Mouse (Mus musculus) embryonic facial prominence, embryonic 11.5 days (tissue): Measurements from ENCODE around the gene Trim69. TPM values are rescaled to one million over a fixed set of nuclear protein-coding genes. Genes with fewer than 3 reads are reported as not detected.

Source experiments
- ATAC-seq: fragments of 200-750 bp; cut with Nextera tagmentation; replicated peaks from 2 replicates; pipeline ENCODE4 v1.8.0; 2017; ENCODE audit warnings: low read depth; ENCODE audit not compliant: insufficient number of reproducible peaks, low FRiP score, low TSS enrichment
- DNase-seq: peaks from one replicate; pipeline ENCODE4 v3.0.0-alpha.2; 2015; ENCODE audit warnings: low spot score
- H3K27ac ChIP-seq: fragments of 300-500 bp; sonication (generic); replicated peaks from 2 replicates; pipeline ENCODE4 v1.5.1; 2014; ENCODE audit warnings: mild to moderate bottlenecking, low read depth, low read length, control low read depth
- H3K27me3 ChIP-seq: fragments of 300-500 bp; sonication (generic); 2 replicates; pipeline ENCODE4 v1.6.1; 2014; ENCODE audit warnings: mild to moderate bottlenecking, low read length, moderate library complexity, mixed read lengths; ENCODE audit not compliant: control insufficient read depth, insufficient read depth
- H3K36me3 ChIP-seq: fragments of 300-500 bp; sonication (generic); replicated peaks from 2 replicates; pipeline ENCODE4 v1.6.1; 2014; ENCODE audit warnings: low read depth, mild to moderate bottlenecking, low read length, moderate library complexity, mixed read lengths; ENCODE audit not compliant: control insufficient read depth, insufficient read depth
- H3K4me1 ChIP-seq: fragments of 300-500 bp; sonication (generic); 2 replicates; pipeline ENCODE4 v1.6.1; 2014; ENCODE audit warnings: low read length, mixed read lengths; ENCODE audit not compliant: control insufficient read depth, insufficient read depth
- H3K4me2 ChIP-seq: fragments of 300-500 bp; sonication (generic); 2 replicates; pipeline ENCODE4 v1.6.1; 2014; ENCODE audit warnings: low read depth, mild to moderate bottlenecking, control low read depth, low read length, moderate library complexity
- H3K4me3 ChIP-seq: fragments of 300-500 bp; sonication (generic); 2 replicates; pipeline ENCODE4 v1.5.1; 2014; ENCODE audit warnings: low read depth, low read length, control low read depth
- H3K9ac ChIP-seq: fragments of 300-500 bp; sonication (generic); replicated peaks from 2 replicates; pipeline ENCODE4 v1.6.1; 2014; ENCODE audit warnings: mild to moderate bottlenecking, control low read depth, low read length
- H3K9me3 ChIP-seq: fragments of 300-500 bp; sonication (generic); replicated peaks from 2 replicates; pipeline ENCODE4 v1.6.1; 2016; ENCODE audit warnings: mild to moderate bottlenecking, low read length, inconsistent platforms, mixed read lengths; ENCODE audit not compliant: control insufficient read depth
- polyA plus RNA-seq: library from polyadenylated mRNA; unstranded; fragments of >200 nt; fragmentation: Nextera tagmentation; extraction: Ambion mirVana; gene quantifications from 2 replicates; pipeline ENCODE4 v1.2.1, GENCODE M21; 2014

Gene Trim69
- polyA plus RNA-seq, 1 experiment from 2014 or later, result not detected

- no peak overlapping the region for H3K4me3 ChIP-seq
- H3K36me3 ChIP-seq, result no peaks in the 10 kb centered on the region
- H3K27me3 ChIP-seq, result no peaks in the 10 kb centered on the region
- ATAC-seq, result no peak
- no peak for DNase-seq
- no peak overlapping the region for H3K27ac ChIP-seq
- H3K4me2 ChIP-seq, result no peak overlapping the region
- no peaks in the 10 kb centered on the region for H3K4me1 ChIP-seq
- H3K9ac ChIP-seq, result no peak overlapping the region
- no peaks in the 10 kb centered on the region for H3K9me3 ChIP-seq
These were observed 63.2 kb downstream of the Trim69 start for GRCm38 (mm10) chr2:122223654-122224053.

Other genes starting within 250 kb of the Trim69 start
- gene Ctdspl2, start 204.7 kb upstream of the Trim69 start, polyA plus RNA-seq, result 67.6 and 68.4 TPM in 2 replicates
- gene Mageb3, start 204.6 kb upstream of the Trim69 start, polyA plus RNA-seq, result 0.29 and 0.69 TPM in 2 replicates
- 13.4 and 15.5 TPM in 2 replicates for gene Eif3j1, start 132.2 kb upstream of the Trim69 start, polyA plus RNA-seq
- 10.7 and 10.9 TPM in 2 replicates for gene Spg11, start 42.3 kb upstream of the Trim69 start, polyA plus RNA-seq
- gene B2m, start 13.0 kb upstream of the Trim69 start, polyA plus RNA-seq, result 153 and 159 TPM in 2 replicates
- gene Patl2, start 25.5 kb downstream of the Trim69 start, polyA plus RNA-seq, result 0.11 TPM in 1 of 2 replicates, not detected in the other
- not detected in 2 replicates for gene Terb2, start 25.6 kb downstream of the Trim69 start, polyA plus RNA-seq
- 29.3 and 29.9 TPM in 2 replicates for gene Sord, start 74.0 kb downstream of the Trim69 start, polyA plus RNA-seq
- not detected in 2 replicates for gene Duox2, start 137.7 kb downstream of the Trim69 start, polyA plus RNA-seq
- gene Duoxa2, start 138.2 kb downstream of the Trim69 start, polyA plus RNA-seq, result not detected in 2 replicates
- 0.90 TPM in 1 of 2 replicates, not detected in the other for gene Duoxa1, start 153.0 kb downstream of the Trim69 start, polyA plus RNA-seq
- 0.06 and 0.10 TPM in 2 replicates for gene Duox1, start 155.0 kb downstream of the Trim69 start, polyA plus RNA-seq
- gene Shf, start 208.5 kb downstream of the Trim69 start, polyA plus RNA-seq, result 7.5 and 8.6 TPM in 2 replicates